Mouse (Mus musculus) ES-Bruce4 (cell line): Measurements from ENCODE around the gene Brdt.

Experiments
- CTCF ChIP-seq: IDR thresholded peaks from one replicate; pipeline ENCODE4 v1.8.1; 2011; ENCODE audit warnings: low read depth, low read length
- EP300 ChIP-seq: IDR thresholded peaks from 2 replicates; pipeline ENCODE4 v1.6.1; 2011; ENCODE audit warnings: low read depth, low read length; ENCODE audit not compliant: insufficient read depth
- POLR2A ChIP-seq: IDR thresholded peaks from one replicate; pipeline ENCODE4 v1.8.1; 2011; ENCODE audit warnings: low read length; ENCODE audit not compliant: insufficient read depth

DNA sequence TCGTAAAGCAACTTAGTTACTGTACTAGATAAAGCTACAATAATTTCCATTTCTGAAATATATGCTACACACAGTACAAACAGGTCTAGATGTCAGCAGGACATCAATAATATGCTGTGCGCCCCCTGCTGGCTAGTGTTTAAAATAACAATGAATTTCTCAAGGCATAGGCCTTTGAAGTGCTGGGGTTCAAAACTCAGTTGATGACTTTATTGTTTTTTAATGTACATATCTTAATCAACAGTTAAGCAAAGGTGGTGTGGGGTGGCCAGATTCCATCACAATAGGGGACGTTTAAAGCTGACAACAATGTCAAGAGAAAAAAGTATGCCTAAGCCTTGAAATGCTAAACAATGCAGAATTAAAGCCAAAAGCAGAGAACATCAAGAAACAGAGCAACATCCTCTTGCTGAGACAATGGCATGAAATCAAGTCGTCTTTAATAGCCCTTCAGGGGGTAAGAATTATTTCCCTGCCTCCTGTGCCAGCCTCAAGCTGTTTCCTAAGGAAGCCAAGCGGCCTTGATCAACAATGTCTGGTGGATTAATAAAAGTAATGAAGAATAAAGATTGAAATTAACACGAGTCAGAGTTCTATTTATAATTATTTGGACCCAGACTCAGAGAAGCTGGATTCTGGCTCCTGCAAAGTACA lies 43.6 kb upstream of the Brdt start:
- TF ChIP-seq EP300: no peak
- TF ChIP-seq CTCF: no peak
- no peak for TF ChIP-seq POLR2A
